Mouse (Mus musculus) G1E (cell line): ENCODE measurements around the gene Tpbpb.

Experiments
- CTCF ChIP-seq: IDR thresholded peaks from 2 replicates; pipeline ENCODE4 v1.5.1; 2012; ENCODE audit warnings: low read depth, low read length, inconsistent platforms, mixed read lengths
- GATA2 ChIP-seq: IDR thresholded peaks from 2 replicates; pipeline ENCODE4 v1.6.1; 2012; ENCODE audit warnings: low read depth, low read length, inconsistent platforms, borderline replicate concordance

DNA sequence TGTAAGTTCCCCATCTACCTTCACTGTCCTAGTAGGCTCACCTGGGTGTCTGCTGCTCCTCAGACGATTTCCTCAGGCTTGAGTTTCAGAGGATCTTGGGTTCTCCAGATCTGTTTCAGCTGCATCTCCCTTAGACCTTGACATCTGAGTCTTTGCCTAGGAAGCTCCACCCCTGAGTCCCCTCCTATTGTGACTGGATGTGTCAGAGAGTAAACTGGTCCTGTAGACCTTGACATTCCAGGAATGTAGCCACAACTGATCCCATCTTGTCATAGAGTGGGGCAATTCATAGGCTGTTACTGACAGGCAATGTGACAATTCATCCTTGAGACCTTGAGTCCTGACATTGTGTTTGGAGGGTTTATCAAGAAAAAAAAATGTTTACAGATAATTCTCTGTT, 40.4 kb downstream of the Tpbpb start, which contains the start of gene 4930486L24Rik:
- TF ChIP-seq GATA2 (no peak), CTCF (no peak)
